Mouse (Mus musculus) c-Kit-positive CD71-negative TER-119-negative erythroid progenitor cells, embryonic 14.5 days (primary cell): Measurements from ENCODE around the gene Cdca3.

Source experiments
- DNase-seq: peaks from one replicate; pipeline ENCODE4 v3.0.0-alpha.2; 2013; ENCODE audit warnings: low read depth

Gene Cdca3

DNA sequence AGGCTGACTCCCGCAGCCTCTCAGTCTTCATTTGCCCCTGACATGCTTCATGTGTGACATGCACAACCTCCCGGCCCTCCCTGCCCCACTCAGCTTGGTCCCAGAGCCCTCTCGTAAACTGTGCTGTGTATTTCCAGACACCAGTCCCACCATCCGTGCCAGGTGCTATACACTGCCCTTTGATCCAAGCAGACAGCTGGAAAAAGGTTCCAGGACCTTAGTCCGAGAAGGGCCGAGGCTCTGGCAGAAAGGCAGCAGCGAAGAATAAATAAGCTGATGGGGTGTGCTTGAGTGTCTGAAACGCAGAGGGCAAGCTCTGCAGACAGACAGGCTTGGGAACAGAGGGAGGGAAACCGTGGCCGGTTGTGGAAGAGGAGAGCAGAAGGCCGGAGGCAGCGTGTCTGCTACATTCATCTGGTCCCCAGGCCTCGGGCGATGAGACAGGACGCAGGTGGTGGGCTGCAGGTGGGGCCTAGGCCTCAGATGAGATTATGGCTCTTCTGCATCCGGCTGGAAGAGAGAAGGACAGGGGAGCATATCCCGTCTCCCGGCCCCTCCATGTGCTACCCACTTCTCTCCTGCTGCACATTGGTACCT lies 36.5 kb downstream of the Cdca3 start:
- DNase-seq: no peak

DNA sequence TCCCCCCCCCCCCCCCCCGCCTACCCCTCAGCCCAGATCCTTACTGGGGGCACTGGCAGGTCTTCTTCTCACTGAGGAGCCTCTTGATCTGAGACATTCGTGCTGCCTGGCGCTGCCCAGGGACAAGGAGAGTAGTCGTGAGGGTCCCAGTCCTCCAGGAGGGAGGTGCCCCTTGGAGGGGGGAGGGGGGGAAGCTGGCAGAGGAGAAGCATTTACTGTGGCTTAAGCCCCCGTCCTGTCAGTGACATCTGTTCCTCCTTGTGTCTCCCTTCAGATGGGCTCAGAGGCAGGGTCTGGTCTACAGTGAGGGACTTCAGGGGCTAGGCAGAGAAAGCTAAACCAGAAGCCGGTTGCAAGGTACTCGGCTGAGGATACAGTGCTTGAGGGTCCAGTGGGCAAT lies 37.2 kb downstream of the Cdca3 start:
- DNase-seq: no peak

DNA sequence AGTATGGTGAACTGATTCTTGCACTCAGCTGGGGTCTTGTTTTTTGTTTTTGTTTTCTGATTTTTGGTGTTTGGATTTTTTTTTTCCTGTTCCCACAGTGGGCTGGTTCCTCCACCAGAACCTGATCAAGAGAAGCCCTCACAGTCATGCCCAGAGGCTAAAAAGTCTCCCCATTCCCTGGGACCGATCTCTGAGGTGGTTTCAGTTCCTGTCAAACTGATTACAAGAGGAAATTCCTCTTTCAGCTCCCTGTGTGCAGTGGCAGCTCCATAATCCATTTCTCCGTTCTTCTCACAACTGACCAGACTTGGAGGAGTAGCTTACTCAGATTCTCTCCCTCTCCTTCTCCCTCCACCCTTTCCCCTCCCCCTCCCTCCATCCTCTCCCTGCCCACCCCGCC lies 45.0 kb downstream of the Cdca3 start:
- DNase-seq: no peak

DNA sequence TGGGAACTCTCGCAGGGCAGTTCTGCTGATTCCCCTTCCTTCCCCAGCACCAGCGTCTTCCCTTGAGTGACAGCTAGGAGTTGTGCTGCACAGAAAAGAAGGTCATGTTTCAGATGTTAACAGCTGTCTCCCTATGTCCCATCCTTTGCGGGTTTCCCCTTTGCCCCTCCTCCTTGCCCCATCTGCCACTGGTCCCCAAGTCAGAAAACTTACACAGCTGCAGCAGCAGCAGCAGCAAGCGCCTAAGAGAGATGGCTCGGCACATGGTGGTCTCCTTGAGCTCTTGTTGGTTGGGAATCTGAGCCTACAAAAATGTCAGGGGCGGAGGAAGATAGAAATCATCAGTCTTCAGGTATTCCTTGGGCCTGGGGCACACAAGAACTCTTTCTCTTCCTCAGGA lies 50.0 kb downstream of the Cdca3 start:
- DNase-seq: no peak

DNA sequence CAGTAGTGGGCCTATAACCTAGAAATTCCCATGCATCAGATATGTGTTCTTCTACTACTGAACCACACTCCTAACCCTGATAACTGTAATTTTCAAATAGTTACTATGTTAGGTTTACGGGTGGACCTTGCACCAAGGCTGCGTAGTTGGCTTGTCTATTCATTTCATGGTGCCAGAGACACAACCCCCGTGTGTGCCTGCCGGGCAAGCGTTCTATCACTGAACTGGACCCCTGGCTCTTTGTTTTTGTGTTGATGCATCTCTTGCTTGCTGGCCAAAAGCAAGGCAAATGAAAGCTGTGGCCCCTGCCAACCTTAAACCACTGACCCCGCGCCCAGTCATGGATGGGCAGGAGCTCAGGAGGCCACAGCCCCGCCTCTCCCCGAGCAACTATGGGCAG lies 52.5 kb downstream of the Cdca3 start:
- DNase-seq: no peak
